Mouse (Mus musculus): ENCODE measurements at regions not wholly inside any gene's neighbourhood (a gene's known extent, or its start where the extent isn't known, plus 50 kb on each side); places are given as distances from the start of the nearest gene placed in this dataset.

- WGBS, result 76% methylated on average over 8 of the region's 8 CpGs
- no peak overlapping the region for H3K27ac ChIP-seq (replicated peaks; ENCODE audit: low read depth, low read length)
- no peaks in the 10 kb centered on the region for H3K27me3 ChIP-seq (ENCODE audit: control insufficient read depth, insufficient read depth, low read length)
- H3K4me2 ChIP-seq (ENCODE audit: low read depth, low read length), result no peak overlapping the region
- H3K36me3 ChIP-seq (replicated peaks; ENCODE audit: control insufficient read depth, insufficient read depth, low read depth, low read length), result no peaks in the 10 kb centered on the region
- no peak for DNase-seq (ENCODE audit: low spot score)
- no peak overlapping the region for H3K9ac ChIP-seq (replicated peaks; ENCODE audit: low read length)
- H3K4me3 ChIP-seq (ENCODE audit: low read depth, low read length), result no peak overlapping the region
- no peaks in the 10 kb centered on the region for H3K9me3 ChIP-seq (replicated peaks; ENCODE audit: control insufficient read depth, low read length)
- no peaks in the 10 kb centered on the region for H3K4me1 ChIP-seq (ENCODE audit: control insufficient read depth, insufficient read depth, low read length)
- ATAC-seq (replicated peaks; ENCODE audit: insufficient number of reproducible peaks, low FRiP score, low TSS enrichment, low read depth), result no peak
These were observed 196.1 kb upstream of the Prox1 start for GRCm38 (mm10) chr1:190366631-190367030.

GRCm38 (mm10) chr1:190365126-190365525 is 194.6 kb upstream of the Prox1 start:
- H3K36me3 ChIP-seq (replicated peaks; ENCODE audit: control insufficient read depth, insufficient read depth, low read depth, low read length), result no peaks in the 10 kb centered on the region
- H3K4me2 ChIP-seq (ENCODE audit: low read depth, low read length), result no peak overlapping the region
- no peak overlapping the region for H3K4me3 ChIP-seq (ENCODE audit: low read depth, low read length)
- no peaks in the 10 kb centered on the region for H3K27me3 ChIP-seq (ENCODE audit: control insufficient read depth, insufficient read depth, low read length)
- no peaks in the 10 kb centered on the region for H3K9me3 ChIP-seq (replicated peaks; ENCODE audit: control insufficient read depth, low read length)
- no peak for ATAC-seq (replicated peaks; ENCODE audit: insufficient number of reproducible peaks, low FRiP score, low TSS enrichment, low read depth)
- H3K27ac ChIP-seq (replicated peaks; ENCODE audit: low read depth, low read length), result no peak overlapping the region
- no peak overlapping the region for H3K9ac ChIP-seq (replicated peaks; ENCODE audit: low read length)
- no peak for DNase-seq (ENCODE audit: low spot score)
- WGBS, result 89% methylated on average over 11 of the region's 11 CpGs
- no peaks in the 10 kb centered on the region for H3K4me1 ChIP-seq (ENCODE audit: control insufficient read depth, insufficient read depth, low read length)

DNA sequence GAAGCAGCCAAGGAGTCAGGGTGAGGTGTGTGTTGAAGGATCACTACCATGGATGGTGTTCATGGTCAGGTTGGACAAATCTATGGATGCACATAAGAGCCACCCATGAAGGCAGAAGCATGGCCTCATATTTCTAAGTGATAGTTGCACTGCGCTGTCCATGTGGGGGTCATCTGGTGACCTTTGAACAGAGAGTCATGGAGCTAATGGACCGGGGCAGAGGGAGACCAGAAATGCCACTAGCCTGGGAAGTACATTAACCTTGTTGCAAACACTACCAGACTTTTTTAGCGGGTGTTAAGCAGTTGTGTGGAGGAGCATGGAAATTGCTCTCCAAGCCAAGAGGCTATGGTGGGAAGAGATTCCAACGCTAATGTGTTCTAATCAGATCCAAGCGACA is 190.1 kb upstream of the Prox1 start:
- Histone ChIP-seq H3K4me1 (ENCODE audit: control insufficient read depth, insufficient read depth, low read length) (no peaks in the 10 kb centered on the region), H3K4me2 (ENCODE audit: low read depth, low read length) (no peak overlapping the region), H3K4me3 (ENCODE audit: low read depth, low read length) (no peak overlapping the region), H3K36me3 (replicated peaks; ENCODE audit: control insufficient read depth, insufficient read depth, low read depth, low read length) (no peaks in the 10 kb centered on the region), H3K9me3 (replicated peaks; ENCODE audit: control insufficient read depth, low read length) (no peaks in the 10 kb centered on the region), H3K27ac (replicated peaks; ENCODE audit: low read depth, low read length) (no peak overlapping the region), H3K27me3 (ENCODE audit: control insufficient read depth, insufficient read depth, low read length) (no peaks in the 10 kb centered on the region), H3K9ac (replicated peaks; ENCODE audit: low read length) (no peak overlapping the region)
- DNase-seq (ENCODE audit: low spot score) (no peak), ATAC-seq (replicated peaks; ENCODE audit: insufficient number of reproducible peaks, low FRiP score, low TSS enrichment, low read depth) (no peak)
- WGBS, result 88% methylated on average over 5 of the region's 5 CpGs

- 91% methylated on average over 5 of the region's 5 CpGs for WGBS
- Histone ChIP-seq H3K27me3 (ENCODE audit: control insufficient read depth, insufficient read depth, low read length) (no peaks in the 10 kb centered on the region), H3K9ac (replicated peaks; ENCODE audit: low read length) (no peak overlapping the region), H3K4me3 (ENCODE audit: low read depth, low read length) (no peak overlapping the region), H3K27ac (replicated peaks; ENCODE audit: low read depth, low read length) (no peak overlapping the region), H3K4me2 (ENCODE audit: low read depth, low read length) (no peak overlapping the region), H3K36me3 (replicated peaks; ENCODE audit: control insufficient read depth, insufficient read depth, low read depth, low read length) (no peaks in the 10 kb centered on the region), H3K9me3 (replicated peaks; ENCODE audit: control insufficient read depth, low read length) (no peaks in the 10 kb centered on the region), H3K4me1 (ENCODE audit: control insufficient read depth, insufficient read depth, low read length) (no peaks in the 10 kb centered on the region)
- ATAC-seq (replicated peaks; ENCODE audit: insufficient number of reproducible peaks, low FRiP score, low TSS enrichment, low read depth), result no peak
- no peak for DNase-seq (ENCODE audit: low spot score)
These were observed 187.3 kb upstream of the Prox1 start for GRCm38 (mm10) chr1:190357779-190358178.

DNA sequence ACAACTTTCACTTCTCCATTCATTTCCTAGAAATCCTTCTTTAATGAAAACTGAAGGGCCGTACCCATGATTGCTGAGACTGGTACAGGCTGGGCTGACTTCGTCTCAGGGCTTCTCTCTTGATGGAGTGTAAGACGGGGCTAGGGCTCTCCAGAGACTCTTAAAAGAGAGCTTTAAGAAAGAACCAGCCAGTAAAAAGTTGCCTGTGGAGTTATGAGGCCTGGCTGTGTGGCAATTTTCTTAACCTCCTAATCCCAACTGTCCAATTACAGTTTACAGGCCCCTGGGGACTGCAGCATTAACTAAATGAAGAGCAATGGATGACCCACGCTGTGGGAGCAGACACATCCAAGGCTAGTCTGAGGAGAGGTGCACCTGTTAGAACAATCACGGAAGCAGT is 177.1 kb upstream of the Prox1 start:
- H3K27me3 ChIP-seq (ENCODE audit: control insufficient read depth, insufficient read depth, low read length), result no peaks in the 10 kb centered on the region
- ATAC-seq (replicated peaks; ENCODE audit: insufficient number of reproducible peaks, low FRiP score, low TSS enrichment, low read depth) (no peak), DNase-seq (ENCODE audit: low spot score) (no peak)
- no peak overlapping the region for H3K27ac ChIP-seq (replicated peaks; ENCODE audit: low read depth, low read length)
- no peak overlapping the region for H3K4me3 ChIP-seq (ENCODE audit: low read depth, low read length)
- no peaks in the 10 kb centered on the region for H3K4me1 ChIP-seq (ENCODE audit: control insufficient read depth, insufficient read depth, low read length)
- 66% methylated on average over 5 of the region's 5 CpGs for WGBS
- no peak overlapping the region for H3K9ac ChIP-seq (replicated peaks; ENCODE audit: low read length)
- H3K36me3 ChIP-seq (replicated peaks; ENCODE audit: control insufficient read depth, insufficient read depth, low read depth, low read length), result no peaks in the 10 kb centered on the region
- H3K4me2 ChIP-seq (ENCODE audit: low read depth, low read length), result no peak overlapping the region
- H3K9me3 ChIP-seq (replicated peaks; ENCODE audit: control insufficient read depth, low read length), result no peaks in the 10 kb centered on the region

GRCm38 (mm10) chr1:190340715-190341114 is 170.2 kb upstream of the Prox1 start:
- Histone ChIP-seq H3K9me3 (replicated peaks; ENCODE audit: control insufficient read depth, low read length) (no peaks in the 10 kb centered on the region), H3K9ac (replicated peaks; ENCODE audit: low read length) (no peak overlapping the region), H3K27ac (replicated peaks; ENCODE audit: low read depth, low read length) (no peak overlapping the region), H3K36me3 (replicated peaks; ENCODE audit: control insufficient read depth, insufficient read depth, low read depth, low read length) (no peaks in the 10 kb centered on the region), H3K4me3 (ENCODE audit: low read depth, low read length) (no peak overlapping the region), H3K27me3 (ENCODE audit: control insufficient read depth, insufficient read depth, low read length) (no peaks in the 10 kb centered on the region), H3K4me2 (ENCODE audit: low read depth, low read length) (no peak overlapping the region), H3K4me1 (ENCODE audit: control insufficient read depth, insufficient read depth, low read length) (no peaks in the 10 kb centered on the region)
- DNase-seq (ENCODE audit: low spot score), result no peak
- WGBS, result 88% methylated on average over 8 of the region's 8 CpGs
- no peak for ATAC-seq (replicated peaks; ENCODE audit: insufficient number of reproducible peaks, low FRiP score, low TSS enrichment, low read depth)

DNA sequence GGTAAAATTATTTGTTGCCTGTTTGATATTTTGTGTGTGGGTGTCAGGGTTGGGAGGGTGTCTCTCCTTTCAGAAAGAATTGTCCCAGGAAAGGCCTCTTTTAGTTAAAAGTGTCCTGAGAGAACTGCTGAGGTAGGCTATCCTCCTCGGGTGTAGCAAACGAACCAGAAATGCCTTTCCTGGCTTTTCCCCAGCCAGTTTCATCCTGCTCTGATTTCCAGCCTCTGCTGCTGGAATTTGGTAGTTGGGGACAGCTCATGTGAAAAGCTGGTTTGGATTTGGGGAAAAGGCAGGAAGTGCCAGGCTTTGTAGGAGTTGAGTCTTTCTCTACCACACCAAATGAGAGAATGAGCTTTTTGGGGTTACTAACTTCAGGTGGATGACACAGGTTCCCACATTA is 164.0 kb upstream of the Prox1 start:
- Histone ChIP-seq H3K27ac (replicated peaks; ENCODE audit: low read depth, low read length) (no peak overlapping the region), H3K9me3 (replicated peaks; ENCODE audit: control insufficient read depth, low read length) (no peaks in the 10 kb centered on the region), H3K9ac (replicated peaks; ENCODE audit: low read length) (no peak overlapping the region), H3K4me1 (ENCODE audit: control insufficient read depth, insufficient read depth, low read length) (no peaks in the 10 kb centered on the region), H3K4me2 (ENCODE audit: low read depth, low read length) (no peak overlapping the region), H3K27me3 (ENCODE audit: control insufficient read depth, insufficient read depth, low read length) (no peaks in the 10 kb centered on the region), H3K4me3 (ENCODE audit: low read depth, low read length) (no peak overlapping the region), H3K36me3 (replicated peaks; ENCODE audit: control insufficient read depth, insufficient read depth, low read depth, low read length) (no peaks in the 10 kb centered on the region)
- ATAC-seq (replicated peaks; ENCODE audit: insufficient number of reproducible peaks, low FRiP score, low TSS enrichment, low read depth), result no peak
- 32% methylated on average over 2 of the region's 2 CpGs for WGBS
- no peak for DNase-seq (ENCODE audit: low spot score)

- DNase-seq (ENCODE audit: low spot score) (no peak), ATAC-seq (replicated peaks; ENCODE audit: insufficient number of reproducible peaks, low FRiP score, low TSS enrichment, low read depth) (no peak)
- Histone ChIP-seq H3K36me3 (replicated peaks; ENCODE audit: control insufficient read depth, insufficient read depth, low read depth, low read length) (no peaks in the 10 kb centered on the region), H3K9ac (replicated peaks; ENCODE audit: low read length) (no peak overlapping the region), H3K4me3 (ENCODE audit: low read depth, low read length) (no peak overlapping the region), H3K27ac (replicated peaks; ENCODE audit: low read depth, low read length) (no peak overlapping the region), H3K4me1 (ENCODE audit: control insufficient read depth, insufficient read depth, low read length) (no peaks in the 10 kb centered on the region), H3K4me2 (ENCODE audit: low read depth, low read length) (no peak overlapping the region), H3K9me3 (replicated peaks; ENCODE audit: control insufficient read depth, low read length) (no peaks in the 10 kb centered on the region), H3K27me3 (ENCODE audit: control insufficient read depth, insufficient read depth, low read length) (no peaks in the 10 kb centered on the region)
- 50% methylated on average over 8 of the region's 8 CpGs for WGBS
These were observed 163.5 kb upstream of the Prox1 start for GRCm38 (mm10) chr1:190334053-190334452.

DNA sequence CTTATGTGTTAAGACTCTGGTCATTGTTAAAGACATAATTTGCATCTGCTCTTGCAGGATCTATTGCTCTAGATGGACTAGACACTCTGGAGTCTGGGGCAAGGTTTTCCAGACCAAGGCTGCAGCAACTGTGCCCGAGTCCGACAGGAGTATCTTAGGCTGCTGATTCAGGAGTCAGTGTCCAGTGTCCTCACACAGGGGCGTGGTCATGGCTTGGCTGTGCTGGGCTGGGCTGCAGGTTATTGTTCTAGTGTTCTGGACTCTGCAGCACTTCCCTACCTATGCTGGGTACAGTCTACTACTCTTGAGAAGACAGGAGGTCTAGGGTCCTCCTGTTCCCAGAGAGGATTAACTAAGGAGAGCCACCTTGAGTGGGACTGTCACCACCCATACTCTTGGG is 161.5 kb upstream of the Prox1 start:
- Histone ChIP-seq H3K4me3 (ENCODE audit: low read depth, low read length) (no peak overlapping the region), H3K4me1 (ENCODE audit: control insufficient read depth, insufficient read depth, low read length) (no peaks in the 10 kb centered on the region), H3K9ac (replicated peaks; ENCODE audit: low read length) (no peak overlapping the region), H3K27me3 (ENCODE audit: control insufficient read depth, insufficient read depth, low read length) (no peaks in the 10 kb centered on the region), H3K27ac (replicated peaks; ENCODE audit: low read depth, low read length) (no peak overlapping the region), H3K9me3 (replicated peaks; ENCODE audit: control insufficient read depth, low read length) (no peaks in the 10 kb centered on the region), H3K36me3 (replicated peaks; ENCODE audit: control insufficient read depth, insufficient read depth, low read depth, low read length) (no peaks in the 10 kb centered on the region), H3K4me2 (ENCODE audit: low read depth, low read length) (no peak overlapping the region)
- no peak for DNase-seq (ENCODE audit: low spot score)
- no peak for ATAC-seq (replicated peaks; ENCODE audit: insufficient number of reproducible peaks, low FRiP score, low TSS enrichment, low read depth)
- WGBS, result 72% methylated on average over 3 of the region's 3 CpGs

Measured in embryonic facial prominence, embryonic 11.5 days (tissue).